Mouse (Mus musculus) adipose tissue, adult 10 weeks (tissue): ENCODE results near the gene Scap. TPM values are rescaled to one million over a fixed set of nuclear protein-coding genes. Genes with fewer than 3 reads are reported as not detected.

Experiments
- polyA plus RNA-seq: library from polyadenylated mRNA; stranded (reverse); fragments of 350-450 nt; fragmentation: Illumina TruSeq; extraction: RNeasy Lipid Tissue Mini Kit (QIAGEN cat#74804); gene quantifications from one replicate; pipeline ENCODE4 v1.2.3, GENCODE M21; 2014; ENCODE audit warnings: low read depth, low replicate concordance

Gene Scap
- 52.1 TPM for polyA plus RNA-seq

GRCm38 (mm10) chr9:110333135-110333895 is at the start of gene Scap:
TSS of gene Scap (plus strand) at chr9:110333288.

GRCm38 (mm10) chr9:110304969-110305651 is 28.0 kb upstream of the Scap start, which contains the start of gene Elp6:
TSS of gene Elp6 (plus strand) at chr9:110305173.

GRCm38 (mm10) chr9:110408099-110408773 is 75.1 kb downstream of the Scap start, which contains the start of gene Ptpn23:
TSS of gene Ptpn23 (minus strand) at chr9:110408213.

GRCm38 (mm10) chr9:110419511-110420112 is 86.5 kb downstream of the Scap start, which contains the start of gene Ngp:
TSS of gene Ngp (plus strand) at chr9:110419747.

Other genes starting within 250 kb of the Scap start
- 25.1 TPM for gene Smarcc1, start 215.6 kb upstream of the Scap start, polyA plus RNA-seq
- gene Dhx30, start 215.5 kb upstream of the Scap start, polyA plus RNA-seq, result 48.3 TPM
- 0.96 TPM for gene Cspg5, start 89.5 kb upstream of the Scap start, polyA plus RNA-seq
- gene Elp6, start 28.1 kb upstream of the Scap start, polyA plus RNA-seq, result 7.6 TPM
- gene Ptpn23, start 74.9 kb downstream of the Scap start, polyA plus RNA-seq, result 30.8 TPM
- not detected for gene Ngp, start 86.5 kb downstream of the Scap start, polyA plus RNA-seq
- 10.0 TPM for gene Klhl18, start 143.4 kb downstream of the Scap start, polyA plus RNA-seq
- 9.6 TPM for gene Kif9, start 143.7 kb downstream of the Scap start, polyA plus RNA-seq
- 36.5 TPM for gene Setd2, start 199.3 kb downstream of the Scap start, polyA plus RNA-seq